Mouse (Mus musculus) mouse trophoblast stem cell (cell line): ENCODE measurements at regions not wholly inside any gene's neighbourhood (a gene's known extent, or its start where the extent isn't known, plus 50 kb on each side); places are given as distances from the start of the nearest gene placed in this dataset.
"Not testable (repeated sequence)": the region's sequence is repeated elsewhere in the genome, so short reads cannot be mapped to it uniquely, and the experiment has no call there.

ENCODE experiments used
- in situ Hi-C, 2 experiments: fragments of 300-500 bp; cut with MseI, MboI; formaldehyde crosslinking; loops; 2 replicates in 1 of 2; 3 replicates in 1 of 2; pipeline ENCODE4 v1.15.1; 2025

DNA sequence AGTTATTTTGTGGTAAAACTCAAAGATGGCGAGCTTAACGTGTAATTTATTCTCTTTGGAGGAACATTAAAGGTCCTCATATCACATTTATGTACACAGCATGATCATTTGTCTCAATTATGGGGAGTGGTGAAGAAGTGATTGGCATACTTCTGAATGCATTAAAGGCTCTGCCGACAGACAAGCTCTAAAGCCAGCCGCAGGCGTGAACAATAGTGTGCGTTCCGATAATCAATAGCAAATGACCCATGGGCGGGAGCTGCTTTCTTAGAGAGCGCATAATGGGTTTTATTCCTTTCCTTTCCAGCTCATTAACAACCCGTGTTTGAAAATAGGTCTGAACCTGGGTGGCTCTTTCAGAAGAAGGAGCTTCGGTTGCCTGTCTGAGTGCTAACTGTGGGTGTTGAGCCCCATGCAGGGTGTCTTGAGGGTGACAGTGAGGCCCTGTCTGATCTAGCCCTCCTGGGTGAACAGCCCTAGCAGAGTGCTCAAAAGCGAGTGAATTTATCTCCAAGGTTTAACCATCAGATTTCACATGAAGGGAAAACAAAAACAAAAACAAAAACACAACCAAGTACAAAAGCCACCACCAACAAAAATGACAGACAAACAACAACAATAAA, 210.5 kb downstream of the Zfp619 start:
- in situ Hi-C loops, result no loop called here

DNA sequence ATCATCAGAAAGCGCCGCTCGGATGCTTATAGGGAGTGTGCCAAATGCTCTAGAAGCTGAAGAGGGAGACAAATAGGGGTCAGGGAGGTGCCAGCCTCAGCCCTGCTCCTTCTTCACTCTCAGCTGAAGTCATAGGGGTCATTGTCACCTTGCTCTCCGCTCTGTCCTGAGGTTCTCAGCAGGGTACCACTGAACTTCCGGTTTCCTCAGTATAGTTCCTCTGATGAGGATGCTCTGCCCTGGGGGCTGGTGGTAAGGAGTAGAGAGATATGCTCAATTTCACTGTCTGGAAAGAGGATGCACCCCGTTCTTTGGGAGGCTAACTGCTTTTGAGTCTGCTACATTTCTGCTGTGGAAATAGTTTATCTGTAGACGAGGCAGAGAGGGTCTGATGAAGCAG, 211.4 kb downstream of the Zfp619 start:
- in situ Hi-C loops, result no loop called here

DNA sequence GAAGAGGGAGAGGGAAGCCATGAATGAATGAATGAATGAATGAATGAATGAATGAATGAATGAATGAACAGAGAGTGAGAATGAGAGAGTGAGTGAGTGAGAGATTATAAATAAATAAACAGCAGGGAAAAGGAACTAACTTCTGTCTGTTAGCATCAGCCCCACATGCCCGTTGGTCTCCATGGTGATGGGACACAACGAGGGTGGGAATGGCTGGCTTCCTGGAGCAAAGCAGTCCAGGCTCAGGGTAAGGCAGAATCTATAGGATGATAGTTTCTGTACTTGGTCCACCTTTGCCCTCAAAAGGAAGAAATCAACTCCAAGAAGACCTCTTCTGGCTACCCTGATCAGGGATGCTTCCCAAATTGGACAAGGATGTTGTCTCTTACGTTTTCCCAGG, 212.2 kb downstream of the Zfp619 start:
- in situ Hi-C loops, result no loop called here

DNA sequence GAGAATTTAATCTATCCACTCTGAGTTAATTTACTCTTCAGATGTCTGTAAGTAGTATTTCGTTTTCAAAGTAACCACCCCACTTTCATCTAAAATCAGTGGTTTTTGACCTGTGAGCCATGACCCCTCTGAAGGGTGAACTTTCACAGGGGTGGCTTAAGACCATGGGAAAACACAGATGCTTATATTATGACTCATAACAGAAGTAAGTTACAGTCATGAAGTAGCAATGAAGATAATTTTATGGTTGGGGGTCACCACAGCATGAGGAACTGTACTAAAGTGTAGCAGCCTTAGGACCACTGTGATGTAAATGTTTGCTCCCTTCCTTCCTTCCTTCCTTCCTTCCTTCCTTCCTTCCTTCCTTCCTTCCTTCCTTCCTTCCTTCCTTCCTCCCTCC, 215.2 kb downstream of the Zfp619 start:
- in situ Hi-C loops, result no loop called here

DNA sequence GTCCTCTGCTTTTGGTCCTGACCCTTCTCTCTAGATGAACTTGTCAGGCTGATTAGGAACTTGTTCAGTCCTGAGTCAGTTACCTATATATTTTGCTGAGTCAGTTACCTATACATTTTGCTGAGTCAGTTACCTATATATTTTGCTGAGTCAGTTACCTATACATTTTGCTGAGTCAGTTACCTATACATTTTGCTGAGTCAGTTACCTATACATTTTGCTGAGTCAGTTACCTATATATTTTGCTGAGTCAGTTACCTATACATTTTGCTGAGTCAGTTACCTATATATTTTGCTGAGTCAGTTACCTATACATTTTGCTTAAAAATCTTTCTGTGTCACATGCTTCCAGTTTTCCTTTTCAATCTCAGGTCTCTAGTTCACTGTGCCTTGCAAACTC, 230.8 kb downstream of the Zfp619 start:
- in situ Hi-C loops, result not testable (repeated sequence)

DNA sequence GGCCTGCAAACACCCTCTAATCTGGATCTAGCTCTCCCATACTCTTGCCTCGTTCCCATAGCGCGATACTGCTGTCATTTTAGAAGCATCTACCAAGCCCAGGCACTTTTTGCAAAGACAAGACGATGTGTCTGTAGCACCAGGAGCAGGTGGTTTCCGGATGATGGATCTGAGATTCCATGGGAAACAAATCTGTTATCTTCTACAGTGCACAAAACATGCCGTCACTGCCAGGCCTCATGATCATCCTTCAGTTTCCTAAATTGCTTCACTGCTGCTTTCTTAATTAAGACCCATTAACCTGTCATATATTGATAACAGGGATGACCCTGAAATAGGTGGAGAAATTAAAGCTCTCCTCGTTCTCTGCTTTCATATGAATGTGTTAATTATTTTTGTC, 232.9 kb downstream of the Zfp619 start:
- in situ Hi-C loops, result no loop called here

DNA sequence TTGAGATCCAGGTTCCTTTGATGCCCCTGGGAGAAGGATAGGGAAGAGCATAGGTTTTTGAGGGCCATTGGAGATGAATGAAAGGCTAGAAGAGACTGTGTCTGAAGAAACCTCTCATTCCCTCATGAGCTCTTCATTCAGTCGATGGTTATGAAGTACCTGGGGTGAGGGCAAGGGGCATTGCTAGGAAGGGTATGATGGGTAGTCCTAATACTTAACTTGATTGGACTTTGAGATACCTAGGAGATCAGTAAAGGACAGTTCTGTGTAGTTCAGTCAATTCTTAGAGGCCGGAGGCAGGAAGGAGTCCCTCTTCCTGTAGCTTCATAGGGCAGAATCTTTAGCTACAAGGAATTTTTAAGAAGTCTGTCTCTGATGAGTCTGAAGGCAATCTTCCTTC, 246.8 kb downstream of the Zfp619 start:
- in situ Hi-C loops, result no loop called here

DNA sequence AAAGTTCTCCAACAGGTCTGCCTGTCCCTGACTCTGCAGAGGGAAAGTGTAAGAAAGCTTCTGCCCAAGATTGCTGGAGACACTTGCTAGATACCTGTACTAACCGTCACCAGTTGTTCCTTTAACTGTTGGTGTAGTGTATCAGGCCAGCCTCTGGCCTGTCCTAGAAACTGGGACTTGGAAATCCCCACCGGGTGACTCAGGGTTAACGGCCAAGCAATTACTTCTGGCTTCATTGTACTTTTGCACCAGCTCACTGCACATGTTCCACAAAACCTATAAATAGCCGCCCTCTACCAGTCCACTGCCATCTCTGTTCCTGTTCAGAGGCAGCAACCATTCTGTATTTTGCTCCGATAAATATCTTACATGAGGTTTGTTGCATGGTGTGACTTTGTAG, 247.5 kb downstream of the Zfp619 start:
- in situ Hi-C loops, result no loop called here

DNA sequence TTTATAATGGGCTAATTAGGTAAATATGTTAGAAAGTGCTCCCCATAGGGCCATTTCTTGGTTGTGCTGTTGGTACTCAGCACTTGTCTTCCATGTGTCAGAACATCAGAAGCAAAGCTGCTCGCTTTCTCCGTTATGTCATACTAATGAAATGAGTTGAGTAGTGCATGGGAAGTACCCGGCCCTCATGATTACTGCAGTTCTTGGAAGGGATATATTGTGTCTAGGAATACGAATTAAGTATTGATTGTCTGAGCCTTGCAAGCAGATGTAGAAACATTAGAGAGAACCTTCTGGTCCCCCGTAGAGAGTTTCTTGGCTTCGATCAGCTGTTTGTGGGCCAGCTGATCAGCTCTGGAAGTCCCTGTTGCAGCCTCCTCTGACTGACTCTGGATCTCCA, 255.7 kb downstream of the Zfp619 start:
- in situ Hi-C loops, result no loop called here

DNA sequence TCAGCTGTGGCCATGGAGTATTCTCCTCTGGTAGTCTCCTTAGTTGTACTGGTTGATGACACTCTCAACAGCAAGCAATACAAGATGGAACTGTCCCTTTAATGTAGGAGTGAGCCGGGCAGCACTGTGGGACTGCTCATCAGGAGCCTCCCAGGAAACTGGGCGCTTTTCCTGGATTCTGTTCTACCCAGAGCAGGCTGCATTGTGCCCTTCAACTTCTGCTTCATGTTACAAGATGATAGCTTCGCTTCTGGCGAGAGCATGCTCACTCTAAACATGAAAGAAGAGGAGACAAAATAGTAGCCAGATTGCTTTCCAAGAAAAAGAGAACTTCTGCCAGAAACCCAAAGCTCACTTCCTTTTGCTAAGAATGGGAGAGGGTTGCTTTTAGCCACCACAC, 271.8 kb downstream of the Zfp619 start:
- in situ Hi-C loops, result no loop called here

DNA sequence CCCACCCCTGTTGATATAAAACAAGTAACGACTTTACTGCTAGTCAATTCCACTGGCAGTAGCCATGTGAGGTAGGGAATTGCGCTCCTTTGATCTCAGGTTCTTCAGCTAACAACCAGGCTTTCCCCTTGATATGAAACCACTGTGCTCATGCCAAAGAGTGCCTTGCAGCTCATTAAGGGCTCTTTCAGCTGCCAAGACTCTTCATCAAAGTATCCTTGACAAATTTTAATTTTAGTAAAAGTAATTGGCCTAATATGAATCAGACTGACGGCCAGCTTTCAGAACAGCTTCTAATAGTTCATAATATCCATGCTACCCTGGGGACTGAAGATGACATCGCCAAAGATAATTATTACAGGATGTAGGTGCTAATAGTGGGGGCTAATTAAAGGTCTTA, 272.3 kb downstream of the Zfp619 start:
- in situ Hi-C loops, result no loop called here

DNA sequence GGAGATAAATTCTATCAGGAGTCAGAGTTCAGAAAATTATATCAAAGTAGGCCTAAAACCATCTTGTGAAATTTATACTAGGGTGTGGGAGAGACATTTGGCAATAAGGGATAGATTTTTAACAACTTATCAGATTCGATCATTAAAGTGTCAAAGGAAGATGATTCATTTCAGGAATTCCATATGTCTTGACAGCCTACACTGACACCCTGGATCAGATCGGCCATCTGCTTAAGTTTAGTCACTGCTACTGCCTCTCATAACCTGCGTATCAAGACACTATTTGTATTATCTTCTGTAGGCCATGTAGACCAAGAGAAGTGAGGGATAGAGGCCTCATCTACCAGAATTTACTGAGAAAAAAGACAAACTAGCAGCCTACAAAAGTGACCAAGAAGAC, 277.2 kb downstream of the Zfp619 start:
- in situ Hi-C loops, result no loop called here

DNA sequence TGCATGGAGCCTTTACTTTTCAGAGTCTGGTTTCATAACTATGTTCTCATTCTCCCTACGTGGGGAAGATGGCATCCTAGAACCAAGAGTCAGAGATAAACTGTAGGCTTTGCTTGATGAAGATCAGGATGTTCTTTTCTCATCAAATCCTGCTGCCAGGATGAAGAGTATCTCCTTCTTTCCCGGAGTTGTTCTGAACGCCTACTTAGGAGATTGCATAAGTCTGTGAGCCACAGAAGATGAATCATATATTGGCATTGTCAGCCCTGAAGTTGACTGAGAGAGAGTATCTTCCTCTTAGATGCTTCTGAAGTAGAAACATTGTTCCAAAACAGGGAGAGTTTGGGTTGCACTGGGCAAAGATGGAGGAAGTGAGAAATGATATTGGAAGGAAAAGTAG, 286.7 kb downstream of the Zfp619 start:
- in situ Hi-C loops, result no loop called here

DNA sequence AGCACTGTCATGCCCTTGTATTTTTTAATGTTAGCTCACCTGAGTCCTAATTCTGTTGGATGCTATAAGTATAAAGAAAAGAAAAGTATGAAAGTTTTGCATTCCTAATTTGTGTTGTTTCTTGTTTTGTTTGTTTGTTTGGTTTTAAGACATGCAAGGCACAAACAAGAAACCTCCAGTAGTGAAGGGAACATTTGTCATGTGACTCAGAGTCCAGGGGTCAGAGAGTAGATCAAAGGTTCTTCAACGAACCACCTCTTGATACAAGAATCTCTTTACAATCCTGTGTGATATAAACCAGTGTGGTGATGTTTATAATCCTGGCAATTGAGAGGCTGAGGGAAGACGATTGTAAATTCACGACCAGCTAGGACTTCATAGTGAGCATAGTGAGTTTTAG, 300.5 kb downstream of the Zfp619 start:
- in situ Hi-C loops, result no loop called here

DNA sequence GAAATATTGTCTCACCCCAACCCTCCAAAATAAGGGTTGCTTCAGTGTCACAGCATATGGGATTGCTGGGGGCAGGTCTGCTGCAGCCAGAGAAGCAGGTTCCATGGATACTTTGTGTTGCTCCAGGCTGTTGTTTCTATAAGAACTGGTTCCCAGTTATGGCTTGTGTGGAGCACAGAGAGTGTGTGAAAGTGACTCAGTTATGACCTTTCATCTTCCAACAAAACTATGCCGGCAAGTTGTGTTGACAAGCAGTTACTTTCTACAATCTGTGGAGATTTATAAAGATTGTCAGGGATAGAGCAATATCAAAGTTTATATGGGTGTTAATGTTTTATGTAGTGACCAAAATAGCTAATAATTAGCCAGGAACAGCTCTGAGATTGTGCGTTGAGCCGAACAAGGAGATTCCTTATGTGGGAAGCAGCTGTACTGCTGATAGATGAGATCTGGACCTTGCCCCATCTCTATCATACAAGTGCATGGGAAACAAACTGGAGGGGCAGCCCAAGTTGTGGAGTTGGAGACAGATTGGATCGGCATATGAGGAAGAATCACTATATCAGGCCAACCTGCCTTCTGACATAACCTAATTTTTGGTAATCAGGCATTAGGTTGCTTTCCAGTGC, 305.1 kb downstream of the Zfp619 start:
- in situ Hi-C loops, result no loop called here

DNA sequence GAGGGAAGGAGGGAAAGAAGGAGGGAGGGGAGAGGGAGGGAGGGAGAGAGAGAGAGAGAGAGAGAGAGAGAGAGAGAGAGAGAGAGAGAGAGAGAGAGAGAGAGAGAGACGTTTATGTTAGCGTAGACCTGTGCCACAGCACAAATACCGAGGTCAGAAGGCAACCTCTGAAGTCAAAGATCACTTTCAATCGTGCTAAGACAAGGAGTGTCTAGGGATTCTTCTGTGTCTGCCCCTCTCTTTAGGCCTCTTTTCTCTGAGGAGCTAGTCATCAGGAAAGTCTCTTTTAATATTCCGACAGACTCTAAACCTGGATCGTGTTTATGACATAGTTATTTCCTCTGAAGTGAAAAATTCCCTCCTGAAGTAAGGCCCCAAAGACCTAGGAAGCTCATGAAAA, 310.8 kb downstream of the Zfp619 start:
- in situ Hi-C loops, result no loop called here

DNA sequence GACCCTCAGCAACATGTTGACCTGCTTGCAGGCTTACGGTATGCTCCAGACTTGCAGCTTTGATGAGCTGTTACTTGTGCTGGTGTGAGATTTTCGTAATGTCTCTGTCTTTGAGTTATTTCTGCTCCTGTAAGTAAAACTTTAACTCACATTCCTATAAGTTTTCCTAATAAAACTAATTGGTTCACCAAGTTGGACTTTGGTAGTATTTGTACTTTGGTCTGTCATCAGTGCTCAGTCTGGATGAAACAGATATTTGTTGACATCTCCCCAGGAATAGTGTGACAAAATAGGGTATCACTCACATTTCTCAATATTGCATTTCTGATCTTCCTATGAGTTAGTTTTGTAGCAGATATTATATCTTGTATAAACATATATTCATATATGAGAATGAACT, 313.3 kb downstream of the Zfp619 start:
- in situ Hi-C loops, result no loop called here

DNA sequence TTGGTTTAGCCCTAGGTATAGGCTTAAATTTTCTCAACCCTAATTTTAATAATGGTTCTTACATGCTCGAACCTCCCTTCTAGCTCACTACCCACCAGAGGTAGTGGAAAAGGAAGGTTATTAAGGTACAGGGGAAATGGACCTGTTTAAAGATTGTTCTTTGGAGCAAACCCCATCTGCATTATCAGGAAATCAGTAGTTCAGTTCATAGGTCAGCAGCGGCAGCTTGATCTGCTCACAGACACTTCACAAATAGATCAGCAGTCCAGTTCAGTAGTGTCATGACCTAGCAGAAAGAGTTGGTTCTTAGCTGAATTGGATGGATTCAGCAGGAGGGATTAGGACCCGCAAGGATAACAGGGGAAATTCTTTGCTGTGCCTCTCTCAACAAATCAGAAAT, 324.4 kb downstream of the Zfp619 start:
- in situ Hi-C loops, result no loop called here

DNA sequence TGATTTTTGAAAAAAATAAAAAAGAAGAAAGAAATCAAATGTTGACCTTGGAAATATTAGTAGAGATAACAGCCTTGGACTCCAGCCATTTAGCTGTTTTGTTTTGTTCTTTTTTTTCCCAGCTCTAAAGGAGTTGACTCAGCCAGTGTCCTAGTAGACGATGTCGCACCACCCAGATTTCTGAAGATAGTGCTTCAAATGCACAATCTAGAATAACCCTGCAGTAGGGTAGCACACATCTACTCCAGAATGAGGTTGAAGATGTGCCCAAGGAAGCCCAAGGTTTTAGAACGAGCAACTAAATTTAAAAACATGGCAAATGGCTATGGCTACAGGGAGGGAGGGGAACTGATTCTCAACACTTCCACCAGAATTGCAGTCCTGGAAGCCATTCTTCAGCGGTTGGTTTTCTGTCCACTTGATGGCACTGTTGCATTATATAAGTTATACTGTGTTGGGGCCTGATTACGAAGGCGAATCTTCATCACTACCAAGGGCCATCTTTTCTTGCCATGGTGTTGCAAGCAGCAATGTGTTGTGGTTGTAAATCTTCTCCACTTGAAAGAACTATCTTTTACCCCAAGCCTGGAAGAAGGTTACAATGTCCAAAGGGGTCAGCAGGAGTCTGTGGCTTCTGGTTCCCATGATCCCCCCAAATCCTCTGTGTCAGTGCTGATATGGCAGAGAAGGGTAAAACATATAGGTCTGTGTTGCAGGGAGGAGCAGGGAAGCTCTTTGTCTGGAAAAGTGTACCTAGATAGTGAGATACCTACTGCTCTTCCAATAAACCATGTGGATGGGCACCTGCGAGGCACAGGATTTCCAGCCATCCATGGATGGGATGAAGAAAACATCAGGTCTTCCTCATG, 330.6 kb downstream of the Zfp619 start:
- in situ Hi-C loops, result no loop called here

DNA sequence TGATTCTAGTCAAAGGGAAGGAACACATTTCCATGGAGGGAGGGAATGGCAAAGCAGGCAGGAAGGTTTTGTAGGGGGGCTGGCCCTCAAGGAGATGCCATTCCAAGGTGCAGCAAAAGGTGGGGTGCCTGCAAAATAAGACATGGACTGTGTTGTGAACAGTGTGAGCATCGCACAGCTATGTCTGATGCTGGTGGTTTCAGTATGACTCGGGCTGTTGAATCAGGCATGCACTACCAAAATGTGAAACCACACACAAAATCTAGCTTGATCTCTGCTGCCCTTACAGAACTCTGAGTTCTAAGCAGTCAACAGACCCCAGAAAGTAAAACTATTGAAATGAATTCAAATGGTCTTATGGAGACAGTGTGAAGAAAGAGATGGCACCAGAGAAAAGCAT, 339.7 kb downstream of the Zfp619 start:
- in situ Hi-C loops, result loop anchor here in 1 of 2 experiments (25.0 kb wide), 1 partner anchor 405 kb away; no protein-coding TSS in a partner anchor

DNA sequence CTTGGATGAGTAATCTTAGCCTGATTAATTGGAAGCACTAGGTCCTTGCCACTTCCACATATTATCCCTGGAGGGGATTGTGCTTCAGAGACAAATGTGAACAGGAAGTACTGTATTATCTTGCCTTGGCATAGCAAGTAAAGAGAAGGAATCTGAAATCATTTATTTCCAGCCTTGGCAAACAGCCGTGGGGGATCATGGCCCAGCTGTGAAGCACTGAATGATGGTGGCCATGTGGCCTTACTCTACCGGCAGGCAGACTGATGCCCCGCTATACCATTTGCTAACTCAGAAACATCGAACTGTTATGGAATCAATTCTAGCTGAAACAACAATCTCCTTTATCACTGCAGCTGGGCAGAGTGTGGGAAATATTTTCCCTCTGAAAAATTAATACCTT, 345.3 kb downstream of the Zfp619 start:
- in situ Hi-C loops, result loop anchor here in 1 of 2 experiments (25.0 kb wide), 1 partner anchor 399 kb away; no protein-coding TSS in a partner anchor

DNA sequence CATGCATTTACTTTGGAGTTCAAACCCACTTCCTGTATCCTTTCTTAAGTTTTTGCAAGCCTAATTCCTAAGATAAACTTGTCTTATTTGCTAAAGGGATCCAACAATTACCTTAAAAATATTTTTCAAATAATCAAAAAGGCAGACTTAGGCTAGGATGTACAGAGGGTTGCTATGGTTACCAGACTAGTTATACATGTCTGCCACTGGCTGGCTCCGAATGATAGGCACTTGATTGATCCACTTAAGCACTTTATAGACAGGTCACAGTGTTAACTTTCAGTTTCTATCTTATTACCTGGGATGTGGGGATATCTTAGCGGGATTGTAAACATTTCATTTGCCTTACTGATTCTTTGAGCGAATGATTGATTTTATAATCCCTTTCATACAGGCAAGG, 346.6 kb downstream of the Zfp619 start:
- in situ Hi-C loops, result loop anchor here in 1 of 2 experiments (25.0 kb wide), 1 partner anchor 398 kb away; no protein-coding TSS in a partner anchor

DNA sequence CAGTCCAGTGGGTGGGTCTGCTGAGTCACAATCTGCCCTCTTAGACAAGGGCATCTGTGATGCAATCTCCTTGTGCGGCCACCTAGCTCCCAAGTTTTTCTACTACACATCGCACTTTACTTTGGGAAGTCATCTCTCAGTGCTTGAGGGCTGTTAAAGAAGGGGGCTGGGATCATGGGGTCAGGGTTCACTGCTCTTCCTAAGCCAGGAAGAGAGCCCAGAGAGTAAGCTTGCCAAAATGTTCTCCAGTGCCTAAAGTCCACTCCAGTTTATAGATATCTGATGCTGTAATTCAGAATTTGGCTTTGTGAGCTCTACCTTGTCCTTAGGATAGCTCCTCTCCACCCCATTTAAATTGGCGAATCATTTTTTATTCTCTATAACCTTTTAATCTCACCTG, 347.2 kb downstream of the Zfp619 start:
- in situ Hi-C loops, result loop anchor here in 1 of 2 experiments (25.0 kb wide), 1 partner anchor 398 kb away; no protein-coding TSS in a partner anchor
